Mouse (Mus musculus) megakaryocyte, embryonic 14.5 days (primary cell): ENCODE results near the gene Atxn7l1. TPM values are rescaled to one million over a fixed set of nuclear protein-coding genes. Genes with fewer than 3 reads are reported as not detected.

ENCODE experiments used
- H3K27me3 ChIP-seq: replicated peaks from 2 replicates; pipeline ENCODE3; 2012; ENCODE audit warnings: inconsistent platforms
- H3K36me3 ChIP-seq: replicated peaks from 2 replicates; pipeline ENCODE3; 2012; ENCODE audit warnings: low read length, inconsistent platforms, mixed read lengths
- H3K4me1 ChIP-seq: 2 replicates; pipeline ENCODE4 v1.6.1; 2012; ENCODE audit warnings: inconsistent platforms
- H3K4me3 ChIP-seq: replicated peaks from 2 replicates; pipeline ENCODE3; 2012; ENCODE audit warnings: moderate library complexity, mild to moderate bottlenecking, inconsistent platforms
- H3K9me3 ChIP-seq: 2 replicates; pipeline ENCODE4 v1.6.1; 2012; ENCODE audit warnings: inconsistent platforms
- FLI1 ChIP-seq: IDR thresholded peaks from 2 replicates; pipeline ENCODE4 v1.6.1; 2012; ENCODE audit warnings: low read length, inconsistent platforms, mixed read lengths
- GATA1 ChIP-seq: IDR thresholded peaks from 3 replicates; pipeline ENCODE4 v1.6.1; 2012; ENCODE audit warnings: mixed read lengths, low read length, inconsistent platforms, borderline replicate concordance
- polyA plus RNA-seq: library from polyadenylated mRNA; stranded (reverse); fragments of >175 nt; gene quantifications from 2 replicates; pipeline ENCODE4 v1.2.3, GENCODE M21; 2012; ENCODE audit warnings: low replicate concordance; ENCODE audit not compliant: insufficient read depth

Atxn7l1 gene
- polyA plus RNA-seq, 1 experiment = 22.5 TPM

DNA sequence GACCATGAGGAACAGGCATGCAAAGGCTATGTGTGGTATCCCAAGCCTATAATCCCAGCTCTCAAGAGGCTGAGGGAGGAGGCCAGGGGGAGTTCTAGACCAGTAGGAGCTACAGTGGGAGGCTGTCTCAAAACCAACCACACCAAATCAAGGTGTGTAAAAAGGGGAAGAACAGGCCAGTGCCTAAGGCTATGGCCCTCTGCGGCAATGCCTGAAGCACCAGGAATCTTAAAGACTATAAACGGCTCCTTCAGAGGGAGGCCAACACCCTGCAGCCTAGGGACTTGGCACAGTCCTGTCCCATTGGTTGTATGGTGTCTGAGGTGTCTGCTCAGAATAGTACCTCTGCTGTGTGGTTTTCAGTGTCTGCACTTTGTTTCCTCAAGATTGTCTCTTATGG lies 107.8 kb downstream of the Atxn7l1 start:
- no peaks in the 10 kb centered on the region for H3K27me3 ChIP-seq
- TF ChIP-seq FLI1 = no peak
- TF ChIP-seq GATA1 = no peak
- peaks cover 37% of the 10 kb centered on the region for H3K36me3 ChIP-seq
- H3K4me3 ChIP-seq = no peak overlapping the region
- peaks cover 12% of the 10 kb centered on the region for H3K4me1 ChIP-seq
- no peaks in the 10 kb centered on the region for H3K9me3 ChIP-seq

GRCm38 (mm10) chr12:33256426-33256825 lies 108.9 kb downstream of the Atxn7l1 start:
- Histone ChIP-seq H3K9me3 (no peaks in the 10 kb centered on the region), H3K4me1 (peaks cover 12% of the 10 kb centered on the region), H3K4me3 (no peak overlapping the region), H3K27me3 (no peaks in the 10 kb centered on the region), H3K36me3 (peaks cover 34% of the 10 kb centered on the region)
- TF ChIP-seq GATA1 (no peak), FLI1 (no peak)

- no peak overlapping the region for H3K4me3 ChIP-seq
- no peaks in the 10 kb centered on the region for H3K27me3 ChIP-seq
- peaks cover 11% of the 10 kb centered on the region; the same call in 1 of the 2 replicates for H3K9me3 ChIP-seq
- peaks cover 37% of the 10 kb centered on the region for H3K36me3 ChIP-seq
- H3K4me1 ChIP-seq = peaks cover 16% of the 10 kb centered on the region
- TF ChIP-seq FLI1 = no peak
- TF ChIP-seq GATA1 = no peak
Observed at GRCm38 (mm10) chr12:33258995-33259529, 111.6 kb downstream of the Atxn7l1 start.

DNA sequence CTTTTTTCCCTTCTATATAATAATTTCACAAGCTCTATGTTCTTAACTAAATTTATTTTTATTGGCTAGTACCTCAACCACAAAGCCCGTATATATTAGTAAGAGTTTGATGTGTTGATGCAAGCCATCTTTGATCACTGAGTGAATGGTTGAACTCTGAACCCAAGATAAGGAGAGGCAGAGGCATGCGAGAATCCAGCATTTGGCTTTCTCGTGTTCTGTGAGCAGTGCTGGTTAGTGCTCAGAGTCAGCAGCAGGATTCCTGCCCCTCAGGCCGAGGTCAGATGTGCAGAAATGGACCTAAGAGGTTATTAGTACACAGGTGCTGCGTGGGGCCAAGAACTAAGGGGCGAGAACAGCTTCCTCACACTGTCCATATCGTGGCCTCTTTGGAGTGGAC lies 113.1 kb downstream of the Atxn7l1 start:
- TF ChIP-seq FLI1 (no peak), GATA1 (no peak)
- no peak overlapping the region for H3K4me3 ChIP-seq
- H3K36me3 ChIP-seq = peaks cover 40% of the 10 kb centered on the region
- H3K27me3 ChIP-seq = no peaks in the 10 kb centered on the region
- H3K9me3 ChIP-seq = peaks cover 11% of the 10 kb centered on the region; the same call in 1 of the 2 replicates
- peaks cover 12% of the 10 kb centered on the region for H3K4me1 ChIP-seq

DNA sequence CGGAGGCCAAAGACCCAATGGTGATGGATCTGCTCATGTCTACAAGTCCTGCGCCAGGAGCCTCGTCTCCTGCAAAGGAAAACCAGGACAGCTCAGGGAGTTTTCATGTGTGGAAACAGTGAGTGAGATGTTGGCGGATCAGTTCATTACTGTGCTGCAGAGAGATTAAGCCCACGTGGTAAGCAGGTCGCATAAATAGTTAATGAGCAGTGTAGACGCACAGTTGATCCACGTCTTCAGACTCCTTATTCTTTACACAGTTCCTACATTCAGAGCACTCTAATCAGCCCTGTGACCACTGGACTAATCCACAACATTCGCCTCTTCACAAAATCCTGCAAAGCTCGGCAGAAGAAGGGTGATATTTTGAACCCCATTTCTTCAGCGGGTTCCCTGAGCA lies 118.4 kb downstream of the Atxn7l1 start:
- TF ChIP-seq GATA1 = no peak
- no peak for TF ChIP-seq FLI1
- Histone ChIP-seq H3K4me1 (peaks cover 4% of the 10 kb centered on the region; the same call in 1 of the 2 replicates), H3K4me3 (no peak overlapping the region), H3K9me3 (peaks cover 13% of the 10 kb centered on the region; the same call in 1 of the 2 replicates), H3K36me3 (peaks cover 21% of the 10 kb centered on the region), H3K27me3 (no peaks in the 10 kb centered on the region)

DNA sequence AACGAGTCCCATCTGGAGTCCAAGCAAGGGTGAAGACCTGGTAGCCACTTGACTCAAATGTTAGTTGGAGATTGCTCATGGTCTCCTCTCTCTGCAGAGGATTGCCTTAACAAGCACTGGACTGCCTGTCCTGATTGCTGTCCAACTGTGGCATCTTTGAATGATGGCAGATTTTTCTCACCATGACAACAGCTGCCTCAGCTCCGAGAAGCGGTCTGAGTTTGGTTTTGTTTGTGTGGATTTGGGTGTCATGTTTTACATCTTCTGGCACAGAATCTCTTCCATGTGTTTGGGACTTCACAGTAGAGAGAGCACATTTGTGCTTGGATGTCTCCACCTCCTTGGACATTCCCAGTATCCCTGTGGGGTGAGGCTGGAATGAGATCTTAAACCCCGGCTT lies 120.5 kb downstream of the Atxn7l1 start:
- peaks cover 6% of the 10 kb centered on the region; the same call in 1 of the 2 replicates for H3K9me3 ChIP-seq
- TF ChIP-seq GATA1 (no peak), FLI1 (no peak)
- H3K4me1 ChIP-seq = peaks cover 4% of the 10 kb centered on the region; the same call in 1 of the 2 replicates
- H3K36me3 ChIP-seq = peaks cover 10% of the 10 kb centered on the region
- no peaks in the 10 kb centered on the region for H3K27me3 ChIP-seq
- no peak overlapping the region for H3K4me3 ChIP-seq

DNA sequence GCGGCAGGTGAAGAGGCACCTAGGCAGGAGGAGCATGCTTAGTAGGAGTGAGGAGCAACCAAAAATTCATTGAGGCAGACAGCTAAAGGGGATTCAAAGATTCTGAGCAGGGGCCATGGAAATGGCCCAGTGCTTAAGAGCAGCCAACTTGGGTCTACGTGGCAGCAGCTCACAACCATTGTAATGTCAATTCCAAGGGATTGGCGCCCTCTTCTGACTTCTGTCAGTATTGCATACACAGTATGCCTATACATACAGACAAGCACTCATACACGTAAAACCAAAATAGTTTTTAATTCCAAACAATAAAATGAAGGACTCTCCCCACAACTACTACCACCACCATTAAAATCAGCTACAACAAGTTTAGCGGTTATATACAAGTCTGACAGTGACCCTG lies 122.2 kb downstream of the Atxn7l1 start:
- H3K27me3 ChIP-seq = peaks cover under 1% of the 10 kb centered on the region
- H3K4me3 ChIP-seq = no peak overlapping the region
- peaks cover 6% of the 10 kb centered on the region for H3K36me3 ChIP-seq
- H3K4me1 ChIP-seq = peaks cover 6% of the 10 kb centered on the region
- no peak for TF ChIP-seq GATA1
- TF ChIP-seq FLI1 = no peak
- H3K9me3 ChIP-seq = 0 out of 2 replicates have a peak, but pooled peaks cover 3% of the 10 kb centered on the region

DNA sequence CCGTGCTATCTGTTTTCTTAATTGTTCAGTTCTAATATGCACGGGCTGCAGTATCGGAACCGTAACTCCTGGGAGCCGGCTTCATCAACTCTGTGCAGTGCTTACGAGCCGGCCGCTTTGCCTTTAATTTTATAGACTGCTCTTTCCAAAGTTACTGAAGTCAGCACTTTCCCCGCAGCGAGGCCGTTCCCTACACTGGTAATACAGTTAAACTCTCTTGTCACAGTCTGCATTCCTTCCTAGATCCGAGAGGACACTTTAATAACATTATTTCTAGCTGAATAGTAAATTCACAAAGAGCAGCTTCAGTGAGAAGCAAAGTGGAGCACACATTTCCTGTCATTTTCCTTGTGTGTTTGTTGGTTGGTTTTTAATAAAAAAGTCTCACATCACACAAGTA lies 124.4 kb downstream of the Atxn7l1 start:
- no peaks in the 10 kb centered on the region for H3K36me3 ChIP-seq
- TF ChIP-seq GATA1 (no peak), FLI1 (no peak)
- H3K9me3 ChIP-seq = 0 out of 2 replicates have a peak, but pooled peaks cover 3% of the 10 kb centered on the region
- peaks cover 2% of the 10 kb centered on the region for H3K27me3 ChIP-seq
- H3K4me1 ChIP-seq = peaks cover 6% of the 10 kb centered on the region
- H3K4me3 ChIP-seq = no peak overlapping the region

GRCm38 (mm10) chr12:33272441-33272840 lies 124.9 kb downstream of the Atxn7l1 start:
- TF ChIP-seq FLI1 (no peak), GATA1 (no peak)
- Histone ChIP-seq H3K36me3 (no peaks in the 10 kb centered on the region), H3K27me3 (peaks cover 3% of the 10 kb centered on the region), H3K9me3 (0 out of 2 replicates have a peak, but pooled peaks cover 3% of the 10 kb centered on the region), H3K4me1 (peaks cover 6% of the 10 kb centered on the region), H3K4me3 (no peak overlapping the region)

GRCm38 (mm10) chr12:33273147-33273546 lies 125.7 kb downstream of the Atxn7l1 start:
- TF ChIP-seq FLI1 (no peak), GATA1 (no peak)
- no peak overlapping the region for H3K4me3 ChIP-seq
- H3K9me3 ChIP-seq = 0 out of 2 replicates have a peak, but pooled peaks cover 3% of the 10 kb centered on the region
- H3K4me1 ChIP-seq = peaks cover 6% of the 10 kb centered on the region
- H3K36me3 ChIP-seq = no peaks in the 10 kb centered on the region
- peaks cover 3% of the 10 kb centered on the region for H3K27me3 ChIP-seq
